Mouse (Mus musculus) G1E (cell line): ENCODE results near the gene Lhx6. TPM values are rescaled to one million over a fixed set of nuclear protein-coding genes. Genes with fewer than 3 reads are reported as not detected.
A peak's percentile ranks its signal among the peaks of the same experiment; 100 is the strongest.

Experiments
- ATAC-seq: 2 replicates; pipeline ENCODE4 v1.8.0; 2016; ENCODE audit warnings: mild to moderate bottlenecking; ENCODE audit not compliant: insufficient number of reproducible peaks, poor library complexity, low FRiP score, severe bottlenecking; ENCODE audit errors: extremely low read depth
- DNase-seq: peaks from one replicate; pipeline ENCODE4 v3.0.0; 2012; ENCODE audit warnings: low spot score
- H3K27me3 ChIP-seq: 2 replicates; pipeline ENCODE4 v1.6.1; 2012; ENCODE audit warnings: mild to moderate bottlenecking, low read length, inconsistent platforms; ENCODE audit not compliant: insufficient read depth
- H3K36me3 ChIP-seq: replicated peaks from 2 replicates; pipeline ENCODE3; 2012; ENCODE audit warnings: mild to moderate bottlenecking, inconsistent platforms
- H3K4me1 ChIP-seq: 2 replicates; pipeline ENCODE4 v1.6.1; 2012; ENCODE audit warnings: low read depth, low read length, inconsistent platforms, mixed read lengths; ENCODE audit not compliant: insufficient read depth
- H3K4me3 ChIP-seq: 2 replicates; pipeline ENCODE4 v1.5.1; 2012; ENCODE audit warnings: low read depth, mild to moderate bottlenecking, inconsistent platforms, low read length, moderate library complexity, mixed read lengths
- H3K9me3 ChIP-seq: replicated peaks from 2 replicates; pipeline ENCODE4 v1.6.1; 2012; ENCODE audit warnings: inconsistent platforms
- CTCF ChIP-seq: IDR thresholded peaks from 2 replicates; pipeline ENCODE4 v1.5.1; 2012; ENCODE audit warnings: low read depth, low read length, inconsistent platforms, mixed read lengths
- GATA1 ChIP-seq: IDR thresholded peaks from 2 replicates; pipeline ENCODE4 v1.6.1; 2012; ENCODE audit warnings: borderline replicate concordance, low read length, inconsistent platforms, mixed read lengths
- GATA2 ChIP-seq: IDR thresholded peaks from 2 replicates; pipeline ENCODE4 v1.6.1; 2012; ENCODE audit warnings: low read depth, low read length, inconsistent platforms, borderline replicate concordance
- POLR2AphosphoS5 ChIP-seq: IDR thresholded peaks from 2 replicates; pipeline ENCODE4 v1.6.1; 2012; ENCODE audit warnings: low read depth, low read length, inconsistent platforms; ENCODE audit not compliant: insufficient replicate concordance
- TAL1 ChIP-seq: conservative IDR thresholded peaks from 2 replicates; pipeline ENCODE4 v1.6.1; 2012; ENCODE audit warnings: low read depth, low read length, inconsistent platforms, mixed read lengths
- polyA plus RNA-seq: library from polyadenylated mRNA; stranded (reverse); fragments of >175 nt; gene quantifications from 2 replicates; pipeline ENCODE4 v1.2.3, GENCODE M21; 2012
- total RNA-seq, 2 experiments: library from RNA; stranded (forward) in 1 of 2; stranded (reverse) in 1 of 2; fragments of 200-1000 nt in 1 of 2; fragments of >200 nt in 1 of 2; fragmentation: Nextera tagmentation in 1 of 2; gene quantifications; 2 replicates each; pipeline ENCODE4 v1.2.3; 2014 to 2017

The Lhx6 gene
- total and polyA plus RNA-seq, 3 experiments: 0.16 TPM; not detected in 2

GRCm38 (mm10) chr2:36061409-36061808 is 43.8 kb downstream of the Lhx6 start:
- Histone ChIP-seq H3K4me3 (no peak overlapping the region), H3K4me1 (no peaks in the 10 kb centered on the region), H3K9me3 (no peaks in the 10 kb centered on the region), H3K27me3 (peaks cover 41% of the 10 kb centered on the region), H3K36me3 (no peaks in the 10 kb centered on the region)
- ATAC-seq (no peak), DNase-seq (no peak)
- TF ChIP-seq TAL1 (no peak), GATA2 (no peak), POLR2AphosphoS5 (no peak), GATA1 (no peak), CTCF (no peak)

- TF ChIP-seq CTCF (no peak), TAL1 (no peak), POLR2AphosphoS5 (no peak), GATA2 (no peak)
- no peak for ATAC-seq
- no peak for DNase-seq
- Histone ChIP-seq H3K4me1 (no peaks in the 10 kb centered on the region), H3K9me3 (no peaks in the 10 kb centered on the region), H3K4me3 (no peak overlapping the region), H3K36me3 (no peaks in the 10 kb centered on the region), H3K27me3 (peaks cover 54% of the 10 kb centered on the region)
Observed at GRCm38 (mm10) chr2:36056248-36056647, 49.0 kb downstream of the Lhx6 start.

DNA sequence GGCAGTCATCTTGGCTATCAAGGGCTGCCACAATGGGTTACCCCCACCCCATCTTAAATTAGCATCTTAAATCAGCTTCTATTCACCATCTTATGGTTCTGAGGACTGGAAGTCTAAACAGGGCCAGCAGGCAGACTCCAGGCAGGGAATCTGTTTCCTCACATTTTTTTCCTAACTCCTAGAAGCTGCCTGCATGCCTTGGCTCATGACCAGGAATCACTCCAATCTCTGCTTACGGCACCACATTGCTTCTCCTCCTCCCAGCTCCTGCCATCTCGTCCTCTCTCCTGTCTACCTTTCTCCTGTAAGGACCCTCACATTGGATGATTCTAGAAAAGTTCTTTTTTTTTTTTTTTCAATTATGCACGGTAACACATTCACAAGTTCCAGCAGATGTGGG is 52.0 kb downstream of the Lhx6 start:
- Histone ChIP-seq H3K4me3 (no peak overlapping the region), H3K4me1 (peaks cover 6% of the 10 kb centered on the region), H3K9me3 (no peaks in the 10 kb centered on the region), H3K36me3 (no peaks in the 10 kb centered on the region), H3K27me3 (peaks cover 43% of the 10 kb centered on the region)
- no peak for ATAC-seq
- TF ChIP-seq TAL1: no peak
- no peak for TF ChIP-seq POLR2AphosphoS5
- no peak for TF ChIP-seq GATA1
- no peak for TF ChIP-seq CTCF
- TF ChIP-seq GATA2: no peak
- DNase-seq: no peak

DNA sequence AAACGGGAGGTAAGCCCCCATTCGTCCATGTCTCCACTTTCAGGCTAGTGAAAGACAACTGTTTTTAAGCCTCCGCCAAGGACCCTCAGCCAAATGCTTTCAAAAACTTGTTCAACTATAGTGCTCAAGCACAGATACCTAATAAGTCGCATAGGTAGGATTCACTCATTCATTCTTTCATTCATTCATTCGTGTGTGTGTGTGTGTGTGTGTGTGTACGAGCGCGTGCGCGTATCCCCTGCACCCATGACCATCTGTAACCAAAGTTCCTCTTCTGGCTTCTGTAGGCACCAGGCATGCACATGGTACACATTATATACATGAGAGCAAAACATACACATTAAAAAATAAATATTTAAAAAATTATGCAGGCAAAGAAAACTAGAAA is 55.6 kb downstream of the Lhx6 start:
- no peak for TF ChIP-seq GATA1
- no peak for TF ChIP-seq POLR2AphosphoS5
- TF ChIP-seq TAL1: no peak
- no peak for TF ChIP-seq GATA2
- no peak for TF ChIP-seq CTCF
- Histone ChIP-seq H3K4me3 (peak overlapping the region; percentile 98), H3K4me1 (peaks cover 28% of the 10 kb centered on the region), H3K36me3 (peaks cover 27% of the 10 kb centered on the region), H3K27me3 (peaks cover 16% of the 10 kb centered on the region), H3K9me3 (no peaks in the 10 kb centered on the region)
- ATAC-seq (no peak), DNase-seq (no peak)

DNA sequence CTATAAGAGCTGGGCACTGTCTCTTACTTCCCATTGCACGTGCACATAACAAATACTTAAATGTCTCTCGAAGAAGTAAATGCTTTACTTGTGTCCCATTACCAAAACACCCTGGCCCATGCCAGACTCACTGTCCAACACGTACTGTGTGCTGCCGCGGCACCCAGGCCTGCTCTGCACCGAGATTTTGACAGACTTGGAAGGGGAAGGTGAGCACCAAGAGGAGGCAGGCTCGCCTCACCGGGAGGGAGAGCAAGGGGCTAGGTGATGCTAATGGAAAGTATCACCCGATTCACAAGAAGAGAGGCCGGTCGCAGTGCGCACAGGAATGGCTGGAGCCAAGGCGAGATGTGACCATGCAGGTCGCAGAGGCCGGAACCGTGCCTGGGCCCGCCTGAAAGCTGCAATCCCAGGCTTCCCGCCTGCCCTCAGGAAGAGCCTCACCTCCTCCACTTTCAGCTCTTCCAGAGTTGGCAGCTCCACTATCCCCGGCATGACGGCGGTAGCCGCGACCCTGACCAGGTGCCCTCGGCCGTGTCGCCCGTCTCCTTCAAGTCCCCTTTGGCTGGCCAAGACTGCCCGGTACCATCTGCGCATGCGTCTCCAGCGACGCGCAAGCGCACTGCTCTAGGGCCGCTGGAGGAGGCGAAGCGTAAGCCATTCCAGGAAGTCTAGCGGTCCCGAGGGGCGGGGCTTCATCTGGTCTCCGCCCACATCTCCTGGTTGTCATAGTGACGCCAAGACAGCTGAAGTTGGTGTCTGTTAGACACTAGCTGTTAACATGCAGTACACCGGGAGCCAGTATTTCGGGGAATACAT is 56.3 kb downstream of the Lhx6 start, which contains the start of the genes Ndufa8 and Morn5:
Ndufa8 (minus strand) TSS at position 659 of the 819 bp plus-strand sequence.
Morn5 (plus strand) TSS at position 711 of the 819 bp plus-strand sequence.
- Histone ChIP-seq H3K9me3 (no peaks in the 10 kb centered on the region), H3K27me3 (peaks cover 16% of the 10 kb centered on the region), H3K4me1 (peaks cover 34% of the 10 kb centered on the region), H3K4me3 (peak within 1 kb of the TSS; percentile 98), H3K36me3 (peaks cover 33% of the 10 kb centered on the region)
- peak; percentile 85 for ATAC-seq
- peak; percentile 89 for DNase-seq
- no peak for TF ChIP-seq TAL1
- TF ChIP-seq POLR2AphosphoS5: no peak
- no peak for TF ChIP-seq CTCF
- no peak for TF ChIP-seq GATA2
- TF ChIP-seq GATA1: no peak

DNA sequence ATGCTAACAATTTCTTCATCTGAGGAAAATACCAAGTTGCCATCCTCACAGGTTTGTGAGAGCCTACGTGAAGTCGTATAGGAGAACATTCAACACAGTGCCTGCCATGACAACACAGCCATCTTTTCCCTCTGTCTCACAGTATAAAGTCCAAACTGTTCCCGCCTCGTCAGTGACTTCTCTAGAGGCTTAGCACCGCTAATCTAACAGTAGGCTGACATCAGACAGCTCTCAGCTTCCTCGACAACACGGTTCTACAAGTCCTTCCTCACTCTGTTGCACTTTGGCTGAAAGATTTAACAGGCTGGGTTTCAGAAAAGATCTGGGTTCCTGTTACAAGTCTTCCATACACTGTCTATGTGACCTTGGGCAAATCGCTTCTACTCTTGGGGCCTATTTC is 57.0 kb downstream of the Lhx6 start:
- TF ChIP-seq GATA1 (no peak), GATA2 (no peak), POLR2AphosphoS5 (no peak), CTCF (no peak), TAL1 (no peak)
- DNase-seq: no peak
- Histone ChIP-seq H3K27me3 (peaks cover 14% of the 10 kb centered on the region), H3K36me3 (peaks cover 41% of the 10 kb centered on the region), H3K4me3 (peak overlapping the region; percentile 98), H3K9me3 (no peaks in the 10 kb centered on the region), H3K4me1 (peaks cover 41% of the 10 kb centered on the region)
- ATAC-seq: no peak
